In the genomic region with DNA sequence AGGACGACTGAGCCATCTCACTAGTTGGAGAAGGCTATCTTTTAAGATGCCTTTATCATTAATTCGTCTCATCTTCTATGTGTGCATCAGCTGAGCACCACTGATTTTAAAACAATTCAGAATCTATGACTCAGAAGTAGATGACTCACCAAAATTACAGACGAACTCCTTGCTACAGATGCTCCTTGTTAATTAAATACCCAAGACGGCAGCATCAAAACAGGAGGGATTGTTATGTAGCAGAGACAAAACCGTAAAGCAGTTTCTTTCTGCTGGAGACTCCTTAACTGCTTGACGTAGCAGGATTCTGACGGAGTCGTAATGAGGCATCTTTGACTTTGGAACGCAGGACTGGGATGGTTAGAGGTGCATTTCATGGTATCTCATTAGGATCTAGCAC, we compare ENCODE assay signal across 16 mouse cellular contexts.
A peak's percentile ranks its signal among the peaks of the same experiment; 100 is the strongest.
DNase-seq lines count a peak whose midpoint lies in the region.
"Had no signal": no experiment of that assay in that cellular context is flagged by ENCODE, and none has a peak within 500 bp of the region (broad histone marks: within the 10 kb centered on the region; RNA-seq: fewer than 3 reads in every experiment).

No protein-coding gene starts in this region.

- intact Hi-C loops in left cerebral cortex, postnatal 25 days (cut with DNase I): no loop called here
- intact Hi-C loops in left cerebral cortex, postnatal 4 days (cut with DNase I): no loop called here

- DNase-seq in left cerebral cortex, postnatal 25 days (ENCODE audit: low spot score in 2 of 2): peak; percentile 11 to 31
- no peak for DNase-seq in left cerebral cortex, adult 11 months (ENCODE audit: low spot score)
- DNase-seq in MN1 (ENCODE audit: low spot score): peak; percentile 72
- peak; percentile 77 for DNase-seq in brain, adult 2 months (ENCODE audit: low read depth, low spot score)
- DNase-seq in layer of hippocampus, postnatal 14 days (ENCODE audit: low spot score in 2 of 2): no peak
- DNase-seq in gastrocnemius, postnatal 4 days (ENCODE audit: low spot score in 2 of 2): no peak
- no peak for DNase-seq in left cerebral cortex, postnatal 4 days
- DNase-seq: adrenal gland, postnatal 10 days; adrenal gland, postnatal 36 days; B cell, adult 2 months; cerebellum, adult 11 months; cerebellum, adult 2 months; cerebellum, adult 9-11 months; cerebellum, postnatal 25 days; gastrocnemius, postnatal 25 days; kidney, adult 18-20 months had no signal

Comparison
In these comparisons a context has a peak if more than half of its experiments do, and no peak if none do; other contexts are left out.
1. DNase-seq: peak in left cerebral cortex, postnatal 25 days (2 of 2), MN1 (single experiment) and brain, adult 2 months (single experiment); none in left cerebral cortex, adult 11 months (single experiment), layer of hippocampus, postnatal 14 days (0 of 2), gastrocnemius, postnatal 4 days (0 of 2) and left cerebral cortex, postnatal 4 days (single experiment).